Mouse (Mus musculus): Measurements from ENCODE around the gene Dennd5a. TPM values are rescaled to one million over a fixed set of nuclear protein-coding genes. Genes with fewer than 3 reads are reported as not detected.

The Dennd5a gene
- total RNA-seq, 2 experiments from 2014 or later, result 48.5 to 54.4 TPM

DNA sequence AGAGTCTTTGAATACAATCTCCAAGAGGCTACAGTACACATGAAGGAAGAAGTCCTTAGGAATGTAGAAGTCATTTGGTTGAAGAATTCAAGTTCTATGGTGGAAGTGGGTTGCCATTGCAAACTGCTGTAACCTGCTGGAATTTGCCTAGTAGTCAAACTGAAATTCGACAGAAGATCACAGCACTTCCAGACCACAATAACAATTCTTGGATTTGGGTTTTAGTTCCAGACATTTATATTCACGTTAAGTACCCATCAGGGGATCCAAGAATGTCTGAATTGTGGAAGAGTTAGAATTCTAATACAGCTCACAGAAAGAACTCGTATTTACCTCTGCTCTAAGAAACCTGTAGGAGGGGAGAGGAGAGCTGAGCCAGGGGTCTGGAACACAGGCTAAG lies 109.7 kb downstream of the Dennd5a start:
- ATAC-seq (replicated peaks; ENCODE audit: low FRiP score, low TSS enrichment, poor library complexity, severe bottlenecking), result no peak

DNA sequence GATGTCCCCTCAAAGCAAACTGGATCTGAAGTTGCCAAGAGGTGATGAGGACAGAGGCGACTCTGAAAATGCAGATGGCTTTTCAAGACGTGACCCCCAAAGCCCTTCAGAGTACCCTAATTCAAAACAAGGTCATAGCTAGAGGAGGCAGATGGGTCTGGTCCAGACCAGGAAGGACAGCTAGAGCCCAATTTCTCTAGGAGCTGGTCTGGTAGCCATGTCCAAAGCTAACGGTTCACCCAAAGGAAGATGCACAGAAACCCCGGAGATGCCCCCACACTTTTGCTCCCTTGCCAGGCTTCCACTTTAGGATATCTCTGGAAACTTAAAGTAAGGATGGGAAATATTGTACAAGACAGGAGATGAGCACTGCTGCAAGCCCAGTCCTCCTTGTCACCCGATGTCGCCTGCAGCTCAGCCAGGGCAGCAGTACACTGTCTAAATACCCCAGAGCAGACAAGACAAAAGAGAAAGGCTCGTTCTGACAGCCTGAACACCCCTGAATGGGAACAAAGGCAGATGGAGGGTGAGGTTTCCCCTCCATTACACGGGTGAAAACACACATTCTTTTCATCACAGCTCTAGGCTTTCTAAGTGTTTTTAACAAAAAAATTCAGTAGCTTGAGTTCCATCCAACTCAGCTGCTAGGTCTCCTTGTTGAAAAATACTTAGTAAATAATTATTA lies 110.4 kb downstream of the Dennd5a start:
- ATAC-seq (replicated peaks; ENCODE audit: low FRiP score, low TSS enrichment, poor library complexity, severe bottlenecking), result no peak

DNA sequence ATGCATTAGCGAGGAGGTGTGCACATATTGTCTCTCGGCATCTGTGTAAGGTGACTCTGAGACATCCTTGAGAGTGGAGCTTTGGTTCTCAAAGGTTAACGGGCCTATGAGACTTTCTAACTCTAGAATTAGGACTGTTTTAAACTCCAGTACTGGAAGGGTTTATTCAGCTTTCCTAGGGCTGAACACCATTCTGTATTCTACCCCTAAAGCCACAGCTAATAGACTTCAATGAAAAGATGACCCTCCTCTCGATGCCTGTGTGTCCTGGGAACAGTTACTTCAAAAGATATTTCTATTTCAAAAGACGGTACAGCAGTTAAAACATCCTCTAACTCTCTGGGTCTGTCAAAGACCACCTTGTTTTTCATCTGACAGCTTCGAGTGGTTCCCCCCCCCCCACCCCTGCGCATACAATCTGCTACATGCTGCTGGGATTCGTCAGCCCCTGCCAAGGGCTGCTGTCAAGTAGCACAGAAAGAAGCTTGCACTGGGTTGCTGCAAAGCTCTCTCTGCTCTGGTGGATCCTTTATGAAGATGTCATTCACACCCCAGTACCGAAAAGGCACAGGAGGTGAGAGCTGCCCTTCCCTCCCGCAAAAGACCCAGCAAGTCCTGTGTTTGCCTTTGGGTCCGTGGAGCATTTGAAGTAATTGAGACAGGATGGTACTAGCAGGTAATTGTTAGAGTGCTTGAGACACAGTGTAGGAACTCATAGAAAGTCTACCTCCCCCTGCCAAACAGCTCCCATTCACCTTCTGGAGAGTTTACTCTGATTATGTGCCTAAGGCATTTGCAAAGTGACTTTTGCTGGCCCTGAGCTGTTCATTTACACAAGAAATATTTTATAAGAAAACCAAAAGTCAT lies 111.2 kb downstream of the Dennd5a start:
- ATAC-seq (replicated peaks; ENCODE audit: low FRiP score, low TSS enrichment, poor library complexity, severe bottlenecking), result no peak

DNA sequence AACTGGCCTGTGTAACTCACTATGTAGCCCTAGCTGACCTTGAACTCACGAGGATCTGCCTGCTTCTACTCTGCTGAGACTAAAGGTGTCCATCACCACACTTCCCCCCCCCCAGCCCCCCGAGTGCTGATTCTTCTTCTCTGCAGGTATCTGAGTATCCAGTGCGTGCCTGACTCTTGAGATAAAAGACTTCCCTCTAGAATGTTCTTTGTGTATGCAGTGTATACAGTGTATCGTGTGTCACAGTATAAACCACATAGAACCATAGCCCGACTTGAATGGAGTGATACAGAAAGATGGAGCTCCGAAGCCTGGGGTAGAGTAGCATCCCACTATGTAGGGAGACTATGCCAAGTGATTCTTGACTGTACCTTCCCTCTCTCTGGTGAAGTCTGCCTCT lies 116.2 kb downstream of the Dennd5a start:
- 0 out of 2 replicates have a peak, but pooled peaks have one; percentile 19 for ATAC-seq (replicated peaks; ENCODE audit: low FRiP score, low TSS enrichment, poor library complexity, severe bottlenecking)

Other genes starting within 250 kb of the Dennd5a start
- gene BC051019, start 236.6 kb downstream of the Dennd5a start, total RNA-seq (2014; fragmentation: Nextera tagmentation), result not detected in 2 replicates
- gene BC051019, start 236.6 kb downstream of the Dennd5a start, total RNA-seq (2017), result not detected in 2 replicates
- gene Ascl3, start 228.7 kb downstream of the Dennd5a start, total RNA-seq (2014; fragmentation: Nextera tagmentation), result not detected in 2 replicates
- 2.1 TPM in 1 of 2 replicates, not detected in the other for gene Ascl3, start 228.7 kb downstream of the Dennd5a start, total RNA-seq (2017)
- 24.3 and 26.4 TPM in 2 replicates for gene Tmem9b, start 207.6 kb downstream of the Dennd5a start, total RNA-seq (2014; fragmentation: Nextera tagmentation)
- 16.2 and 24.6 TPM in 2 replicates for gene Tmem9b, start 207.6 kb downstream of the Dennd5a start, total RNA-seq (2017)
- not detected in 2 replicates for gene Nrip3, start 178.4 kb downstream of the Dennd5a start, total RNA-seq (2014; fragmentation: Nextera tagmentation)
- not detected in 2 replicates for gene Nrip3, start 178.4 kb downstream of the Dennd5a start, total RNA-seq (2017)
- gene Scube2, start 94.8 kb downstream of the Dennd5a start, total RNA-seq (2014; fragmentation: Nextera tagmentation), result not detected in 2 replicates
- not detected in 2 replicates for gene Scube2, start 94.8 kb downstream of the Dennd5a start, total RNA-seq (2017)
- gene Tmem41b, start 26.5 kb upstream of the Dennd5a start, total RNA-seq (2014; fragmentation: Nextera tagmentation), result 42.8 and 47.7 TPM in 2 replicates
- gene Tmem41b, start 26.5 kb upstream of the Dennd5a start, total RNA-seq (2017), result 42.9 and 59.7 TPM in 2 replicates
- gene Ipo7, start 57.8 kb upstream of the Dennd5a start, total RNA-seq (2014; fragmentation: Nextera tagmentation), result 96.2 and 126 TPM in 2 replicates
- gene Ipo7, start 57.8 kb upstream of the Dennd5a start, total RNA-seq (2017), result 252 and 297 TPM in 2 replicates
- gene Zfp143, start 100.7 kb upstream of the Dennd5a start, total RNA-seq (2014; fragmentation: Nextera tagmentation), result 18.8 and 25.7 TPM in 2 replicates
- gene Zfp143, start 100.7 kb upstream of the Dennd5a start, total RNA-seq (2017), result 30.1 and 47.0 TPM in 2 replicates
- gene Wee1, start 161.6 kb upstream of the Dennd5a start, total RNA-seq (2014; fragmentation: Nextera tagmentation), result 42.8 and 48.8 TPM in 2 replicates
- 27.0 and 27.8 TPM in 2 replicates for gene Wee1, start 161.6 kb upstream of the Dennd5a start, total RNA-seq (2017)